ENCODE assay signal across 8 mouse cellular contexts in the genomic region with DNA sequence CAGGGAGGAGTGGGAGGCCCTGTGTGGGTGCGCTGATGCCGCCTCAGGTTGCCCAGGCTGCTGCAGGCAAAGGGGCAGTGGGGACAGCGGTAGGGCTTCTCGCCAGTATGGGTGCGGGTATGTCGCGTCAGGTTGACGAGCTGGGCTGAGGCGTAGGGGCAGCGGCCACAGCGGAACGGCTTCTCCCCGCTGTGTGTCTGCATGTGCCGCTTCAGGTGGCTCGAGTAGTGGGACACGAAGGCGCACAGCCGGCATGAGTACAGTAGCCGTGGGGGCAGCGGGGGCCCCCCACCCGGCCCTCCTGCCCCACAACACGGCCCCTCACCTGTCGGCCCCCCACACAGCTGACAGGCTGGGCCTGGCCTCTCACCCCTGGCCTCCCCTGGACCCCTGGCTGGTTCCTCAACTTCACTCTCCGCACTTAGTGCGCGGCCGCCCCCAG. TPM values are rescaled to one million over a fixed set of nuclear protein-coding genes. Genes with fewer than 3 reads are reported as not detected.
DNase-seq lines count a peak whose midpoint lies in the region; ATAC-seq and TF ChIP-seq lines count a peak whose summit lies in the region.

No protein-coding gene starts in this region.

- in situ Hi-C loops in CH12.LX (cut with MboI; ENCODE audit: low pct_ligation_motif_present, low pct_unique_long_range_greater_than_20kb, low sequenced_read_pairs) = no loop called here

- H3K4me3 ChIP-seq in heart, embryonic 10.5 days = 0 out of 2 replicates have a peak overlapping the region, but pooled peaks have one; percentile 85
- peak overlapping the region in 2 of 3 experiments; percentile 19 to 81 for H3K4me3 ChIP-seq in CH12.LX (replicated peaks in 1 of 3; ENCODE audit: low read depth in 2 of 3, low read length in 2 of 3, poor library complexity in 1 of 3)
- peak overlapping the region; percentile 89 for H3K4me3 ChIP-seq in embryonic facial prominence, embryonic 10.5 days
- peak overlapping the region; percentile 84; the same call in 1 of the 2 replicates for H3K4me3 ChIP-seq in limb, embryonic 12.5 days (replicated peaks)
- no peak overlapping the region for H3K4me3 ChIP-seq in stomach, embryonic 16.5 days (replicated peaks; ENCODE audit: low read length)

- no peak for DNase-seq in heart, embryonic 10.5 days (ENCODE audit: low spot score)
- DNase-seq in heart, postnatal 14 days = no peak
- DNase-seq in CH12.LX (ENCODE audit: extremely low read depth) = no peak
- DNase-seq in embryonic facial prominence, embryonic 10.5 days (ENCODE audit: low spot score) = no peak
- DNase-seq in ovary, postnatal 10 days (ENCODE audit: low spot score) = no peak
- no peak for DNase-seq in frontal cortex, postnatal 14 days (ENCODE audit: low spot score in 2 of 2)

- H3K9ac ChIP-seq in CH12.LX (ENCODE audit: insufficient read depth, low read depth) = no peak overlapping the region
- H3K9ac ChIP-seq in limb, embryonic 12.5 days (replicated peaks) = no peak overlapping the region
- H3K9ac ChIP-seq in stomach, embryonic 16.5 days (ENCODE audit: low read length) = no peak overlapping the region

- H3K79me2 ChIP-seq in CH12.LX (replicated peaks; ENCODE audit: control insufficient read depth, extremely low read depth, insufficient read depth, poor library complexity, severe bottlenecking) = peaks cover 7% of the 10 kb centered on the region

- no peak for TF ChIP-seq POLR2A in CH12.LX (IDR thresholded peaks at IDR 0.05; ENCODE audit: low read depth, low read length)

- no peak overlapping the region for H3K27ac ChIP-seq in heart, embryonic 10.5 days
- no peak overlapping the region for H3K27ac ChIP-seq in CH12.LX (ENCODE audit: insufficient read depth, low read depth)
- no peak overlapping the region for H3K27ac ChIP-seq in embryonic facial prominence, embryonic 10.5 days (replicated peaks)
- H3K27ac ChIP-seq in limb, embryonic 12.5 days = no peak overlapping the region
- H3K27ac ChIP-seq in stomach, embryonic 16.5 days (ENCODE audit: low read length) = no peak overlapping the region

- 89% methylated on average over 27 of the region's 27 CpGs for WGBS in heart, embryonic 10.5 days
- WGBS in embryonic facial prominence, embryonic 10.5 days = 92% methylated on average over 27 of the region's 27 CpGs
- 89% methylated on average over 27 of the region's 27 CpGs for WGBS in limb, embryonic 12.5 days
- 88% methylated on average over 27 of the region's 27 CpGs for WGBS in stomach, embryonic 16.5 days

- peaks cover 8% of the 10 kb centered on the region; the same call in 1 of the 2 replicates for H3K4me1 ChIP-seq in heart, embryonic 10.5 days
- H3K4me1 ChIP-seq in CH12.LX (ENCODE audit: control insufficient read depth in 1 of 2, insufficient read depth in 2 of 2) = peaks cover 6 to 26% of the 10 kb centered on the region in 2 experiments
- peaks cover 22% of the 10 kb centered on the region for H3K4me1 ChIP-seq in embryonic facial prominence, embryonic 10.5 days
- H3K4me1 ChIP-seq in limb, embryonic 12.5 days (replicated peaks) = peaks cover 17% of the 10 kb centered on the region
- peaks cover 12% of the 10 kb centered on the region for H3K4me1 ChIP-seq in stomach, embryonic 16.5 days (ENCODE audit: control insufficient read depth, insufficient read depth, low read length)

- peaks cover 5% of the 10 kb centered on the region for H3K9me3 ChIP-seq in heart, embryonic 10.5 days
- no peaks in the 10 kb centered on the region for H3K9me3 ChIP-seq in CH12.LX (replicated peaks; ENCODE audit: low read length)
- peaks cover 5% of the 10 kb centered on the region for H3K9me3 ChIP-seq in embryonic facial prominence, embryonic 10.5 days
- peaks cover 5% of the 10 kb centered on the region for H3K9me3 ChIP-seq in limb, embryonic 12.5 days
- 0 out of 2 replicates have a peak, but pooled peaks cover 5% of the 10 kb centered on the region for H3K9me3 ChIP-seq in stomach, embryonic 16.5 days (replicated peaks; ENCODE audit: control insufficient read depth, low read length)

- TF ChIP-seq CTCF in CH12.LX (conservative IDR thresholded peaks at IDR 0.05 in 1 of 2, IDR thresholded peaks at IDR 0.05 in 1 of 2; ENCODE audit: low read depth in 2 of 2, low read length in 2 of 2) = no peak

- peaks cover 84% of the 10 kb centered on the region for H3K36me3 ChIP-seq in heart, embryonic 10.5 days
- peaks cover 76 to 85% of the 10 kb centered on the region in 2 experiments for H3K36me3 ChIP-seq in CH12.LX (replicated peaks in 1 of 2; ENCODE audit: control insufficient read depth in 1 of 2, insufficient read depth in 1 of 2, low read length in 1 of 2)
- H3K36me3 ChIP-seq in embryonic facial prominence, embryonic 10.5 days (replicated peaks) = peaks cover 86% of the 10 kb centered on the region
- H3K36me3 ChIP-seq in limb, embryonic 12.5 days = peaks cover 83% of the 10 kb centered on the region
- peaks cover 39% of the 10 kb centered on the region for H3K36me3 ChIP-seq in stomach, embryonic 16.5 days (ENCODE audit: control insufficient read depth, insufficient read depth, low read length)

- dilution Hi-C loops in CH12.LX (cut with MboI; ENCODE audit: extremely low pct_ligation_motif_present, extremely low pct_unique_long_range_greater_than_20kb, low sequenced_read_pairs) = no loop called here

- TF ChIP-seq EP300 in CH12.LX (IDR thresholded peaks at IDR 0.05; ENCODE audit: low read length) = no peak

- no peak for TF ChIP-seq RAD21 in CH12.LX (IDR thresholded peaks at IDR 0.05; ENCODE audit: low read depth, low read length)

- 0 out of 2 replicates have a peak, but pooled peaks have one; percentile 2 for ATAC-seq in limb, embryonic 12.5 days (ENCODE audit: insufficient number of reproducible peaks, insufficient read depth, low FRiP score, low TSS enrichment, low read depth)
- no peak for ATAC-seq in stomach, embryonic 16.5 days (ENCODE audit: insufficient read depth, low FRiP score)

- peak overlapping the region; percentile 67; the same call in 1 of the 2 replicates for H3K4me2 ChIP-seq in CH12.LX (ENCODE audit: insufficient read depth, low read depth, poor library complexity, severe bottlenecking)
- H3K4me2 ChIP-seq in limb, embryonic 12.5 days = peak overlapping the region; percentile 84
- H3K4me2 ChIP-seq in stomach, embryonic 16.5 days (ENCODE audit: low read depth, low read length) = 0 out of 2 replicates have a peak overlapping the region, but pooled peaks have one; percentile 78

- intact Hi-C loops in heart, postnatal 14 days (cut with DNase I) = no loop called here

- no peaks in the 10 kb centered on the region for H3K27me3 ChIP-seq in heart, embryonic 10.5 days (ENCODE audit: insufficient read depth, poor library complexity, severe bottlenecking)
- no peaks in the 10 kb centered on the region for H3K27me3 ChIP-seq in CH12.LX (replicated peaks)
- no peaks in the 10 kb centered on the region for H3K27me3 ChIP-seq in embryonic facial prominence, embryonic 10.5 days (replicated peaks; ENCODE audit: low read depth, poor library complexity, severe bottlenecking)
- no peaks in the 10 kb centered on the region for H3K27me3 ChIP-seq in limb, embryonic 12.5 days
- no peaks in the 10 kb centered on the region for H3K27me3 ChIP-seq in stomach, embryonic 16.5 days (ENCODE audit: control insufficient read depth, insufficient read depth, low read length)

RNA-seq across cellular contexts. Expression of gene Zfp513, which starts 1.8 kb away (rescaled TPM):
- 7.3 and 11.0 TPM in 2 replicates for polyA plus RNA-seq in heart, embryonic 10.5 days (2016; fragmentation: Nextera tagmentation; extraction: Ambion mirVana)
- 10 to 100 TPM in 1 of 2 experiments, 1 to 10 TPM in 1; 9.9 to 10.6 TPM for total RNA-seq in heart, postnatal 14 days (2021)
- total RNA-seq in CH12.LX (2012; rRNA removed) = 6.9 and 7.4 TPM in 2 replicates
- 2.4 and 3.6 TPM in 2 replicates for total RNA-seq in CH12.LX (2014; rRNA removed)
- 10.2 and 12.8 TPM in 2 replicates for polyA plus RNA-seq in CH12.LX (2012; ENCODE audit: insufficient read length, low read depth)
- polyA plus RNA-seq in embryonic facial prominence, embryonic 10.5 days (2016; fragmentation: Nextera tagmentation; extraction: Ambion mirVana) = 11.4 and 12.3 TPM in 2 replicates
- 16.7 and 19.3 TPM in 2 replicates for polyA plus RNA-seq in limb, embryonic 12.5 days (2016; fragmentation: Nextera tagmentation; extraction: Ambion mirVana)
- 4.1 and 5.2 TPM in 2 replicates for polyA plus RNA-seq in stomach, embryonic 16.5 days (2015; fragmentation: Nextera tagmentation; extraction: Ambion mirVana)

RNA-seq across cellular contexts. Expression of gene Eif2b4, which starts 7.1 kb away (rescaled TPM):
- 73.4 and 77.6 TPM in 2 replicates for polyA plus RNA-seq in heart, embryonic 10.5 days (2016; fragmentation: Nextera tagmentation; extraction: Ambion mirVana)
- 10 to 100 TPM; 48.4 to 62.3 TPM for total RNA-seq in heart, postnatal 14 days (2021)
- total RNA-seq in CH12.LX (2012; rRNA removed) (56.8 and 75.0 TPM in 2 replicates), CH12.LX (2014; rRNA removed) (26.8 and 29.0 TPM in 2 replicates)
- polyA plus RNA-seq in CH12.LX (2012; ENCODE audit: insufficient read length, low read depth) = 99.5 and 106 TPM in 2 replicates
- 81.4 and 91.1 TPM in 2 replicates for polyA plus RNA-seq in embryonic facial prominence, embryonic 10.5 days (2016; fragmentation: Nextera tagmentation; extraction: Ambion mirVana)
- 69.3 and 76.1 TPM in 2 replicates for polyA plus RNA-seq in limb, embryonic 12.5 days (2016; fragmentation: Nextera tagmentation; extraction: Ambion mirVana)
- polyA plus RNA-seq in stomach, embryonic 16.5 days (2015; fragmentation: Nextera tagmentation; extraction: Ambion mirVana) = 66.5 and 66.7 TPM in 2 replicates

RNA-seq across cellular contexts. Expression of gene Snx17, which starts 7.3 kb away (rescaled TPM):
- 133 TPM in 2 replicates for polyA plus RNA-seq in heart, embryonic 10.5 days (2016; fragmentation: Nextera tagmentation; extraction: Ambion mirVana)
- total RNA-seq in heart, postnatal 14 days (2021) = 10 to 100 TPM; 66.3 to 67.8 TPM
- total RNA-seq in CH12.LX (2012; rRNA removed) (61.5 and 73.9 TPM in 2 replicates), CH12.LX (2014; rRNA removed) (52.6 and 56.7 TPM in 2 replicates)
- polyA plus RNA-seq in CH12.LX (2012; ENCODE audit: insufficient read length, low read depth) = 59.2 and 63.9 TPM in 2 replicates
- 125 and 127 TPM in 2 replicates for polyA plus RNA-seq in embryonic facial prominence, embryonic 10.5 days (2016; fragmentation: Nextera tagmentation; extraction: Ambion mirVana)
- polyA plus RNA-seq in limb, embryonic 12.5 days (2016; fragmentation: Nextera tagmentation; extraction: Ambion mirVana) = 149 and 153 TPM in 2 replicates
- 129 and 131 TPM in 2 replicates for polyA plus RNA-seq in stomach, embryonic 16.5 days (2015; fragmentation: Nextera tagmentation; extraction: Ambion mirVana)

RNA-seq across cellular contexts. Expression of gene Ppm1g, which starts 20.1 kb away (rescaled TPM):
- 148 and 151 TPM in 2 replicates for polyA plus RNA-seq in heart, embryonic 10.5 days (2016; fragmentation: Nextera tagmentation; extraction: Ambion mirVana)
- 10 to 100 TPM; 56.5 to 66.1 TPM for total RNA-seq in heart, postnatal 14 days (2021)
- total RNA-seq in CH12.LX (2012; rRNA removed) = 182 and 225 TPM in 2 replicates
- 96.9 and 97.8 TPM in 2 replicates for total RNA-seq in CH12.LX (2014; rRNA removed)
- 366 and 383 TPM in 2 replicates for polyA plus RNA-seq in CH12.LX (2012; ENCODE audit: insufficient read length, low read depth)
- 185 and 197 TPM in 2 replicates for polyA plus RNA-seq in embryonic facial prominence, embryonic 10.5 days (2016; fragmentation: Nextera tagmentation; extraction: Ambion mirVana)
- polyA plus RNA-seq in limb, embryonic 12.5 days (2016; fragmentation: Nextera tagmentation; extraction: Ambion mirVana) = 146 and 153 TPM in 2 replicates
- 107 and 108 TPM in 2 replicates for polyA plus RNA-seq in stomach, embryonic 16.5 days (2015; fragmentation: Nextera tagmentation; extraction: Ambion mirVana)

RNA-seq across cellular contexts. Expression of gene Gtf3c2, which starts 20.4 kb away (rescaled TPM):
- polyA plus RNA-seq in heart, embryonic 10.5 days (2016; fragmentation: Nextera tagmentation; extraction: Ambion mirVana) = 67.1 and 81.9 TPM in 2 replicates
- total RNA-seq in heart, postnatal 14 days (2021) = 10 to 100 TPM; 31.9 to 34.5 TPM
- 49.4 and 51.2 TPM in 2 replicates for total RNA-seq in CH12.LX (2012; rRNA removed)
- total RNA-seq in CH12.LX (2014; rRNA removed) = 19.4 and 22.8 TPM in 2 replicates
- polyA plus RNA-seq in CH12.LX (2012; ENCODE audit: insufficient read length, low read depth) = 96.9 and 99.5 TPM in 2 replicates
- polyA plus RNA-seq in embryonic facial prominence, embryonic 10.5 days (2016; fragmentation: Nextera tagmentation; extraction: Ambion mirVana) = 123 and 124 TPM in 2 replicates
- polyA plus RNA-seq in limb, embryonic 12.5 days (2016; fragmentation: Nextera tagmentation; extraction: Ambion mirVana) = 101 and 108 TPM in 2 replicates
- polyA plus RNA-seq in stomach, embryonic 16.5 days (2015; fragmentation: Nextera tagmentation; extraction: Ambion mirVana) = 68.1 and 69.4 TPM in 2 replicates
